Mouse (Mus musculus) hindbrain, embryonic 16.5 days (tissue): ENCODE results near the gene Phf20. TPM values are rescaled to one million over a fixed set of nuclear protein-coding genes. Genes with fewer than 3 reads are reported as not detected.
A peak's percentile ranks its signal among the peaks of the same experiment; 100 is the strongest.

Source experiments
- ATAC-seq: fragments of 200-750 bp; cut with Nextera tagmentation; 2 replicates; pipeline ENCODE4 v1.8.0; 2017; ENCODE audit warnings: moderate TSS enrichment, moderate library complexity
- H3K27ac ChIP-seq: fragments of 300-500 bp; sonication (generic); 2 replicates; pipeline ENCODE4 v1.5.1; 2014; ENCODE audit warnings: low read depth, mild to moderate bottlenecking, control low read depth, low read length, moderate library complexity
- H3K27me3 ChIP-seq: fragments of 300-500 bp; sonication (generic); replicated peaks from 2 replicates; pipeline ENCODE4 v1.6.1; 2014; ENCODE audit warnings: low read length; ENCODE audit not compliant: control insufficient read depth, insufficient read depth
- H3K36me3 ChIP-seq: fragments of 300-500 bp; sonication (generic); 2 replicates; pipeline ENCODE4 v1.6.1; 2014; ENCODE audit warnings: mild to moderate bottlenecking, low read length, moderate library complexity, mixed read lengths; ENCODE audit not compliant: control insufficient read depth, insufficient read depth
- H3K4me1 ChIP-seq: fragments of 300-500 bp; sonication (generic); 2 replicates; pipeline ENCODE4 v1.6.1; 2014; ENCODE audit warnings: low read depth, low read length; ENCODE audit not compliant: control insufficient read depth, insufficient read depth
- H3K4me2 ChIP-seq: fragments of 300-500 bp; sonication (generic); 2 replicates; pipeline ENCODE4 v1.6.1; 2014; ENCODE audit warnings: mild to moderate bottlenecking, low read length, control low read depth, moderate library complexity
- H3K4me3 ChIP-seq: fragments of 300-500 bp; sonication (generic); 2 replicates; pipeline ENCODE4 v1.5.1; 2014; ENCODE audit warnings: mild to moderate bottlenecking, low read length, control low read depth, moderate library complexity
- H3K9ac ChIP-seq: fragments of 300-500 bp; sonication (generic); 2 replicates; pipeline ENCODE4 v1.6.1; 2014; ENCODE audit warnings: low read depth, mild to moderate bottlenecking, control low read depth, low read length, moderate library complexity
- H3K9me3 ChIP-seq: fragments of 300-500 bp; sonication (generic); 2 replicates; pipeline ENCODE4 v1.6.1; 2014; ENCODE audit warnings: mild to moderate bottlenecking, low read length, moderate library complexity; ENCODE audit not compliant: control insufficient read depth
- WGBS: fragments of 180-500 bp; shearing (Covaris S2); extraction: QIAGEN DNeasy Blood & Tissue Kit; methylation state at CpG from one replicate; pipeline ENCODE4 v1.1.7; 2014; 5-methylcytosine and 5-hydroxymethylcytosine counted together
- polyA plus RNA-seq: library from polyadenylated mRNA; unstranded; fragments of >200 nt; fragmentation: Nextera tagmentation; extraction: Ambion mirVana; gene quantifications from 2 replicates; pipeline ENCODE4 v1.2.1, GENCODE M21; 2015

The Phf20 gene
- polyA plus RNA-seq, 1 experiment from 2014 or later, result 117 TPM

GRCm38 (mm10) chr2:156298458-156298857 lies 102.2 kb downstream of the Phf20 start:
- ATAC-seq, result no peak
- no peaks in the 10 kb centered on the region for H3K4me1 ChIP-seq
- no peaks in the 10 kb centered on the region for H3K9me3 ChIP-seq
- H3K9ac ChIP-seq, result no peak overlapping the region
- H3K4me3 ChIP-seq, result no peak overlapping the region
- H3K36me3 ChIP-seq, result peaks cover 35% of the 10 kb centered on the region
- H3K27ac ChIP-seq, result no peak overlapping the region
- 92% methylated on average over 7 of the region's 7 CpGs for WGBS
- no peaks in the 10 kb centered on the region for H3K27me3 ChIP-seq
- H3K4me2 ChIP-seq, result no peak overlapping the region

- no peak for ATAC-seq
- WGBS, result 89% methylated on average over 4 of the region's 4 CpGs
- H3K9me3 ChIP-seq, result no peaks in the 10 kb centered on the region
- no peaks in the 10 kb centered on the region for H3K27me3 ChIP-seq
- H3K36me3 ChIP-seq, result peaks cover 30% of the 10 kb centered on the region
- no peak overlapping the region for H3K27ac ChIP-seq
- no peak overlapping the region for H3K4me3 ChIP-seq
- H3K9ac ChIP-seq, result no peak overlapping the region
- no peaks in the 10 kb centered on the region for H3K4me1 ChIP-seq
- H3K4me2 ChIP-seq, result no peak overlapping the region
Observed at GRCm38 (mm10) chr2:156302063-156302462, 105.8 kb downstream of the Phf20 start.

- Histone ChIP-seq H3K9ac (no peak overlapping the region), H3K4me2 (no peak overlapping the region), H3K36me3 (peaks cover 25% of the 10 kb centered on the region), H3K4me1 (no peaks in the 10 kb centered on the region), H3K9me3 (no peaks in the 10 kb centered on the region), H3K27ac (no peak overlapping the region), H3K4me3 (no peak overlapping the region), H3K27me3 (no peaks in the 10 kb centered on the region)
- no peak for ATAC-seq
- WGBS, result 89% methylated on average over 4 of the region's 4 CpGs
Observed at GRCm38 (mm10) chr2:156304351-156304750, 108.1 kb downstream of the Phf20 start.

- 93% methylated on average over 2 of the region's 2 CpGs for WGBS
- no peak overlapping the region for H3K4me2 ChIP-seq
- no peak overlapping the region for H3K27ac ChIP-seq
- ATAC-seq, result peak; percentile 34; the same call in 1 of the 2 replicates
- no peaks in the 10 kb centered on the region; the same call in 1 of the 2 replicates for H3K4me1 ChIP-seq
- H3K9ac ChIP-seq, result no peak overlapping the region
- H3K4me3 ChIP-seq, result no peak overlapping the region
- no peaks in the 10 kb centered on the region for H3K9me3 ChIP-seq
- peaks cover 17% of the 10 kb centered on the region for H3K36me3 ChIP-seq
- no peaks in the 10 kb centered on the region for H3K27me3 ChIP-seq
Observed at GRCm38 (mm10) chr2:156305818-156306217, 109.6 kb downstream of the Phf20 start.

- 0 out of 2 replicates have a peak, but pooled peaks have one; percentile 28 for ATAC-seq
- no peaks in the 10 kb centered on the region for H3K27me3 ChIP-seq
- H3K27ac ChIP-seq, result no peak overlapping the region
- H3K9ac ChIP-seq, result no peak overlapping the region
- no peaks in the 10 kb centered on the region for H3K9me3 ChIP-seq
- no peak overlapping the region for H3K4me2 ChIP-seq
- peaks cover 8% of the 10 kb centered on the region for H3K4me1 ChIP-seq
- H3K36me3 ChIP-seq, result peaks cover 13% of the 10 kb centered on the region
- 57% methylated on average over 5 of the region's 5 CpGs for WGBS
- no peak overlapping the region for H3K4me3 ChIP-seq
Observed at GRCm38 (mm10) chr2:156307261-156307660, 111.0 kb downstream of the Phf20 start.

- no peak overlapping the region for H3K27ac ChIP-seq
- H3K4me1 ChIP-seq, result peaks cover 13% of the 10 kb centered on the region
- peaks cover 9% of the 10 kb centered on the region for H3K36me3 ChIP-seq
- WGBS, result 97% methylated on average over 5 of the region's 5 CpGs
- ATAC-seq, result no peak
- no peak overlapping the region for H3K4me2 ChIP-seq
- H3K27me3 ChIP-seq, result no peaks in the 10 kb centered on the region
- no peak overlapping the region for H3K4me3 ChIP-seq
- H3K9me3 ChIP-seq, result no peaks in the 10 kb centered on the region
- H3K9ac ChIP-seq, result no peak overlapping the region
Observed at GRCm38 (mm10) chr2:156309948-156310347, 113.7 kb downstream of the Phf20 start.

- Histone ChIP-seq H3K4me3 (no peak overlapping the region), H3K27ac (no peak overlapping the region), H3K4me2 (no peak overlapping the region), H3K9ac (no peak overlapping the region), H3K9me3 (no peaks in the 10 kb centered on the region), H3K4me1 (peaks cover 13% of the 10 kb centered on the region), H3K27me3 (no peaks in the 10 kb centered on the region), H3K36me3 (peaks cover 7% of the 10 kb centered on the region; the same call in 1 of the 2 replicates)
- 93% methylated on average over 5 of the region's 5 CpGs for WGBS
- ATAC-seq, result no peak
Observed at GRCm38 (mm10) chr2:156310455-156310854, 114.2 kb downstream of the Phf20 start.

- Histone ChIP-seq H3K36me3 (peaks cover 7% of the 10 kb centered on the region; the same call in 1 of the 2 replicates), H3K4me3 (peak overlapping the region; percentile 93; the same call in 1 of the 2 replicates), H3K4me2 (peak overlapping the region; percentile 68), H3K27ac (peak overlapping the region; percentile 98; the same call in 1 of the 2 replicates), H3K9me3 (no peaks in the 10 kb centered on the region), H3K27me3 (no peaks in the 10 kb centered on the region), H3K9ac (no peak overlapping the region), H3K4me1 (peaks cover 13% of the 10 kb centered on the region)
- WGBS, result 93% methylated on average over 5 of the region's 5 CpGs
- no peak for ATAC-seq
Observed at GRCm38 (mm10) chr2:156310945-156311344, 114.7 kb downstream of the Phf20 start.

GRCm38 (mm10) chr2:156311441-156311840 lies 115.2 kb downstream of the Phf20 start:
- Histone ChIP-seq H3K27ac (peak overlapping the region; percentile 98), H3K4me1 (peaks cover 13% of the 10 kb centered on the region), H3K36me3 (peaks cover 7% of the 10 kb centered on the region; the same call in 1 of the 2 replicates), H3K9ac (peak overlapping the region; percentile 96), H3K4me2 (peak overlapping the region; percentile 68), H3K9me3 (no peaks in the 10 kb centered on the region), H3K27me3 (no peaks in the 10 kb centered on the region), H3K4me3 (peak overlapping the region; percentile 93)
- no peak for ATAC-seq
- WGBS, result 23% methylated on average over 8 of the region's 8 CpGs
